ENCODE assay signal across 9 mouse cellular contexts in genomic region chr9:103180303-103180702, GRCm38 (mm10). TPM values are rescaled to one million over a fixed set of nuclear protein-coding genes. Genes with fewer than 3 reads are reported as not detected.
A peak's percentile ranks its signal among the peaks of the same experiment; 100 is the strongest.
DNase-seq lines count a peak whose midpoint lies in the region; ATAC-seq lines count a peak whose summit lies in the region.
"Had no signal": no experiment of that assay in that cellular context is flagged by ENCODE, and none has a peak within 500 bp of the region (broad histone marks: within the 10 kb centered on the region; RNA-seq: fewer than 3 reads in every experiment).

No protein-coding gene starts in this region.

- H3K9ac ChIP-seq in heart, embryonic 13.5 days: peak overlapping the region; percentile 81

- peak overlapping the region; percentile 58 for H3K4me3 ChIP-seq in heart, embryonic 13.5 days
- H3K4me3 ChIP-seq in midbrain, embryonic 10.5 days: peak overlapping the region; percentile 49

- H3K27ac ChIP-seq in heart, embryonic 13.5 days (replicated peaks): peak overlapping the region; percentile 62
- peak overlapping the region; percentile 75 for H3K27ac ChIP-seq in midbrain, embryonic 10.5 days (replicated peaks)
- H3K27ac ChIP-seq: macrophage had no signal

- ATAC-seq in erythroblast, adult 5-6 weeks (replicated peaks; ENCODE audit: low FRiP score, poor library complexity, severe bottlenecking): peak; percentile 71
- ATAC-seq in heart, embryonic 13.5 days (ENCODE audit: extremely low read depth, insufficient number of reproducible peaks, low FRiP score, low TSS enrichment): no peak

- peaks cover 11% of the 10 kb centered on the region for H3K4me1 ChIP-seq in heart, embryonic 13.5 days
- H3K4me1 ChIP-seq in midbrain, embryonic 10.5 days: peaks cover 18% of the 10 kb centered on the region

- peak overlapping the region; percentile 84 for H3K4me2 ChIP-seq in heart, embryonic 13.5 days

- WGBS in heart, embryonic 13.5 days: 48% methylated on average over 3 of the region's 3 CpGs
- 73% methylated on average over 3 of the region's 3 CpGs for WGBS in midbrain, embryonic 10.5 days

- no peaks in the 10 kb centered on the region for H3K27me3 ChIP-seq in heart, embryonic 13.5 days (replicated peaks)
- H3K27me3 ChIP-seq in midbrain, embryonic 10.5 days (ENCODE audit: low read depth, poor library complexity, severe bottlenecking): no peaks in the 10 kb centered on the region

- peak; percentile 8 for DNase-seq in spleen, adult 12 weeks (ENCODE audit: low spot score)
- DNase-seq in spleen, postnatal 14 days (ENCODE audit: low spot score in 2 of 2): no peak
- peak; percentile 41 to 56 for DNase-seq in kidney, postnatal 4 days
- no peak for DNase-seq in midbrain, embryonic 10.5 days (ENCODE audit: low spot score)
- no peak for DNase-seq in left cerebral cortex, adult 8-10 months (ENCODE audit: low spot score in 2 of 2)
- DNase-seq in T-cell, adult 2 months (ENCODE audit: low spot score): no peak

- H3K36me3 ChIP-seq in heart, embryonic 13.5 days: no peaks in the 10 kb centered on the region
- peaks cover 10% of the 10 kb centered on the region; the same call in 1 of the 2 replicates for H3K36me3 ChIP-seq in midbrain, embryonic 10.5 days

- H3K9me3 ChIP-seq in heart, embryonic 13.5 days: no peaks in the 10 kb centered on the region
- H3K9me3 ChIP-seq in midbrain, embryonic 10.5 days (replicated peaks): no peaks in the 10 kb centered on the region

RNA-seq across cellular contexts. Expression of gene Srprb, which starts 21.6 kb away (rescaled TPM):
- total RNA-seq in erythroblast, adult 5-6 weeks (2015; ENCODE audit: low replicate concordance): 2.1 and 2.9 TPM in 2 replicates
- 1.9 and 3.3 TPM in 2 replicates for total RNA-seq in erythroblast, adult 5-6 weeks (2017; ENCODE audit: low replicate concordance)
- polyA plus RNA-seq in heart, embryonic 13.5 days (2015; fragmentation: Nextera tagmentation; extraction: Ambion mirVana): 42.6 and 48.5 TPM in 2 replicates
- polyA plus RNA-seq in midbrain, embryonic 10.5 days (2016; fragmentation: Nextera tagmentation; extraction: Ambion mirVana): 68.2 and 68.4 TPM in 2 replicates
- total RNA-seq in left cerebral cortex, adult 8-10 months (2022): 10 to 100 TPM; 17.5 to 18.8 (median 17.9) TPM

RNA-seq across cellular contexts. Expression of gene Gm20425, which starts 49.8 kb away (rescaled TPM):
- total RNA-seq in erythroblast, adult 5-6 weeks (2015; ENCODE audit: low replicate concordance): not detected in 2 replicates
- 4.7 TPM in 1 of 2 replicates, not detected in the other for total RNA-seq in erythroblast, adult 5-6 weeks (2017; ENCODE audit: low replicate concordance)
- not detected in 2 replicates for polyA plus RNA-seq in heart, embryonic 13.5 days (2015; fragmentation: Nextera tagmentation; extraction: Ambion mirVana)
- 0.75 TPM in 1 of 2 replicates, not detected in the other for polyA plus RNA-seq in midbrain, embryonic 10.5 days (2016; fragmentation: Nextera tagmentation; extraction: Ambion mirVana)
- total RNA-seq in left cerebral cortex, adult 8-10 months (2022): 10 to 100 TPM in 3 of 4 experiments, 1 to 10 TPM in 1; 8.8 to 15.2 (median 12.5) TPM

RNA-seq across cellular contexts. Expression of gene Trf, which starts 49.9 kb away (rescaled TPM):
- 142 and 201 TPM in 2 replicates for total RNA-seq in erythroblast, adult 5-6 weeks (2015; ENCODE audit: low replicate concordance)
- total RNA-seq in erythroblast, adult 5-6 weeks (2017; ENCODE audit: low replicate concordance): 49.4 and 54.1 TPM in 2 replicates
- 45.3 and 111 TPM in 2 replicates for polyA plus RNA-seq in heart, embryonic 13.5 days (2015; fragmentation: Nextera tagmentation; extraction: Ambion mirVana)
- polyA plus RNA-seq in midbrain, embryonic 10.5 days (2016; fragmentation: Nextera tagmentation; extraction: Ambion mirVana): 14.6 and 20.6 TPM in 2 replicates
- 100 to 1,000 TPM; 378 to 495 (median 418) TPM for total RNA-seq in left cerebral cortex, adult 8-10 months (2022)

Comparison
In these comparisons a context has a peak if more than half of its experiments do, and no peak if none do; other contexts are left out.
1. DNase-seq: peak in spleen, adult 12 weeks (single experiment) and kidney, postnatal 4 days (2 of 2); none in spleen, postnatal 14 days (0 of 2), midbrain, embryonic 10.5 days (single experiment), left cerebral cortex, adult 8-10 months (0 of 2) and T-cell, adult 2 months (single experiment).
2. RNA of gene Srprb, which starts 21.6 kb away (total RNA-seq): 17.5 to 18.8 TPM in left cerebral cortex, adult 8-10 months; 1.9 to 3.3 TPM in erythroblast, adult 5-6 weeks; every median in the first group is over 4 times any median in the second.